Mouse (Mus musculus) kidney, adult 2 months (tissue): ENCODE results near the gene Fbxl15. TPM values are rescaled to one million over a fixed set of nuclear protein-coding genes. Genes with fewer than 3 reads are reported as not detected.

Experiments used
- DNase-seq: peaks from one replicate; pipeline ENCODE4 v3.0.0; 2021
- H3K27ac ChIP-seq: fragments of 200-500 bp; 2 replicates; pipeline ENCODE4 v1.5.1; 2012; ENCODE audit warnings: low read depth, low read length, control low read depth, inconsistent platforms; ENCODE audit not compliant: insufficient read depth
- H3K27me3 ChIP-seq: fragments of 200-500 bp; replicated peaks from 2 replicates; pipeline ENCODE4 v1.6.1; 2012; ENCODE audit warnings: mild to moderate bottlenecking, moderate library complexity, low read length, inconsistent platforms; ENCODE audit not compliant: control insufficient read depth, insufficient read depth
- H3K36me3 ChIP-seq: fragments of 200-500 bp; 2 replicates; pipeline ENCODE4 v1.6.1; 2012; ENCODE audit warnings: mild to moderate bottlenecking, moderate library complexity, low read length, inconsistent platforms; ENCODE audit not compliant: control insufficient read depth, insufficient read depth
- H3K4me1 ChIP-seq: fragments of 200-500 bp; 2 replicates; pipeline ENCODE4 v1.6.1; 2011; ENCODE audit warnings: low read length; ENCODE audit not compliant: control insufficient read depth, insufficient read depth
- H3K4me3 ChIP-seq: fragments of 200-500 bp; 2 replicates; pipeline ENCODE4 v1.5.1; 2011; ENCODE audit warnings: mild to moderate bottlenecking, low read depth, low read length, control low read depth; ENCODE audit not compliant: insufficient read depth
- CTCF ChIP-seq: fragments of 200-500 bp; conservative IDR thresholded peaks from 2 replicates; pipeline ENCODE4 v1.5.1; 2011; ENCODE audit warnings: low read depth, mild to moderate bottlenecking, control low read depth, low read length, moderate library complexity, mixed read lengths; ENCODE audit not compliant: insufficient read depth, insufficient read length
- POLR2A ChIP-seq: fragments of 200-500 bp; IDR thresholded peaks from one replicate; pipeline ENCODE4 v1.6.1; 2011; ENCODE audit warnings: low read depth, low read length, control low read depth
- WGBS: fragments of 180-500 bp; shearing (Covaris S2); methylation state at CpG from one replicate; pipeline ENCODE4 v1.1.7; 2018; 5-methylcytosine and 5-hydroxymethylcytosine counted together
- polyA plus RNA-seq: library from polyadenylated mRNA; depleted of rRNA; stranded (reverse); fragments of >200 nt; gene quantifications from 2 replicates; pipeline ENCODE4 v1.2.3, GENCODE M21; 2012

Fbxl15 gene
- polyA plus RNA-seq, 1 experiment, result 26.1 TPM

DNA sequence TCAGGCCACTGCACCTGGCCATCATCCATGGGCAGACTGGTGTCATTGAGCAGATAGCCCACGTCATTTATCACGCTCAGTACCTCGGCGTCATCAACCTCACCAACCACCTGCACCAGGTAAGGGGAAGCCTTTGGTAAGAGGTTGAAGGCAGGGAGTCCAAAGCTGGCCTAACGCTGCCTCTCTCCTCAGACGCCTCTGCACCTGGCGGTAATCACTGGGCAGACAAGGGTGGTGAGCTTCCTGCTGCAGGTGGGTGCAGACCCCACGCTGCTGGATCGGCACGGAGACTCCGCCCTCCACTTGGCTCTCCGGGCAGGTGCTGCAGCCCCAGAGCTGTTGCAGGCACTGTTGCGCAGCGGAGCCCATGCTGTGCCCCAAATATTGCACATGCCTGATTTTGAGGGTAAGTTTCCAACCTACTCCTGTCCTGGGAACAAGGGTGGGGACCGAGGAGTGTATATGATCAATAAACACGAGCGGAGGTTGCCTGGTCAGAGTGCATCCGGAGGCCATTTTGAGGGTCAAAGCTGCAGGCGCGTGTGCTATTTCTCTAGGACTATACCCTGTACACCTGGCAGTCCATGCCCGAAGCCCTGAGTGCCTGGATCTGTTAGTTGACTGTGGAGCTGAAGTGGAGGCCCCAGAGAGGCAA lies 18.2 kb upstream of the Fbxl15 start:
- H3K27me3 ChIP-seq, result no peaks in the 10 kb centered on the region
- peaks cover 5% of the 10 kb centered on the region for H3K4me1 ChIP-seq
- no peak for DNase-seq
- H3K27ac ChIP-seq, result no peak overlapping the region
- TF ChIP-seq CTCF (no peak), POLR2A (no peak)
- H3K36me3 ChIP-seq, result no peaks in the 10 kb centered on the region
- WGBS, result 87% methylated on average over 21 of the region's 21 CpGs
- no peak overlapping the region for H3K4me3 ChIP-seq

- DNase-seq, result no peak
- H3K27ac ChIP-seq, result no peak overlapping the region
- TF ChIP-seq POLR2A, result no peak
- no peak for TF ChIP-seq CTCF
- no peaks in the 10 kb centered on the region for H3K27me3 ChIP-seq
- H3K4me3 ChIP-seq, result no peak overlapping the region
- H3K4me1 ChIP-seq, result peaks cover 5% of the 10 kb centered on the region
- H3K36me3 ChIP-seq, result no peaks in the 10 kb centered on the region
- 96% methylated on average over 12 of the region's 12 CpGs for WGBS
Measured at GRCm38 (mm10) chr19:46310312-46310865, 17.6 kb upstream of the Fbxl15 start.

DNA sequence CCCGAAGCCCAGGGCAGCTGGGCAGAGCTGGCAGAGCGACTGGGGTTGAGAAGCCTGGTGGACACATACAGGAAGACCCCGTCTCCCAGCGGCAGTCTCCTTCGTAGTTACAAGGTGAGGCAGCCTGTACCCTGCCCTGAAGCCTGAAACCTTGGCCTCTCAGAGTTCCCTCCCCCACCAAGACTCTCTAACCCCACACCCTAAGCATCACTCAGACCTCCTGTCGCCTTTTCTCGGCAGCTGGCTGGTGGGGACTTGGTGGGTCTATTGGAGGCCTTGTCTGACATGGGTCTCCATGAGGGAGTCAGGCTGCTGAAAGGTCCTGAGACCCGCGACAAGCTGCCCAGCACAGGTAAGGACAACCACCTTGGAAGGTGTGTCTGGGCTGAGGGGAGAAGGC lies 16.6 kb upstream of the Fbxl15 start:
- Histone ChIP-seq H3K36me3 (no peaks in the 10 kb centered on the region), H3K27ac (no peak overlapping the region), H3K4me3 (no peak overlapping the region), H3K27me3 (no peaks in the 10 kb centered on the region), H3K4me1 (peaks cover under 1% of the 10 kb centered on the region; the same call in 1 of the 2 replicates)
- no peak for DNase-seq
- WGBS, result 92% methylated on average over 9 of the region's 9 CpGs
- TF ChIP-seq CTCF (no peak), POLR2A (no peak)

DNA sequence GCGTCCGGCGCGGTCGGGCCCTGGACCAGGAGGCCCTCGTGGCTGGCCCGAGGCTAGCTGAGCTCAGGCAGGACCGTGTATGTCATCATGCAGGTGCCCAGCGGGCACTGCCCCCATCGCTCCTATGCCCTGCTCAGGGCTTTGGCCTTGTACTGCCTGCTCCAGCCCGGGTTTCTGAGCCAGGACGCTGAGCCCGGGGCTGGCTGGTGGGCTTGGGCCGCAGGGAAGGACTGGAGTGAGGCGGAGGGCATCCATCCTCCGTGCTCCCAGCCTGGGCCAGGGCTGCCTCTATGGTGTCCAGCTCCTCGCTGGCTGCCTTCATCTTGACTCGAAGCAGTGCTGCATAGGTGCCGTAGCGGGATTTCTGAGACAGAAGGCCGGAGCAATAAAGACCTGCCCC lies 15.4 kb upstream of the Fbxl15 start:
- no peaks in the 10 kb centered on the region for H3K36me3 ChIP-seq
- no peak for TF ChIP-seq POLR2A
- TF ChIP-seq CTCF, result no peak
- DNase-seq, result no peak

DNA sequence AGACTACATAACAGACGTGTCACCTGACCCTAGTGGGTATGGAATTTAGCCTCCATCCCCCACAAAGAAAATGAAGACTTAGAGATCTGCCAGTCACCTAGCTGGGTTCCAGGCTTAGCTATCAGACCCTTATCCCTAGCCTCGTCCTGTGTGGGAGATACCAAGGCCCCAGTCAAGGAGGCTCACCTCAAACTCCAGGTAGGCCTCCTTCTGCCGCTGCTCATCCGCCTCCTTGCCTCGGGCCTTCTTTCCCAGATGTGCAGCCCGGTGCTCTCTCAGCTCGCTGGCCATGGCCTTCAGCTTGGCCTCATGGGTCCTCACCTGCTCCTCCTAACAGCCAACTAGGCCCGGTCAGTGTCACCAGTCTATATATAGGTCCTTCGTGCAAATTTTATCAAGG lies 14.9 kb upstream of the Fbxl15 start:
- no peak for TF ChIP-seq POLR2A
- no peak for TF ChIP-seq CTCF
- no peak for DNase-seq
- Histone ChIP-seq H3K27ac (no peak overlapping the region), H3K4me3 (no peak overlapping the region), H3K4me1 (no peaks in the 10 kb centered on the region), H3K36me3 (no peaks in the 10 kb centered on the region), H3K27me3 (no peaks in the 10 kb centered on the region)
- WGBS, result 89% methylated on average over 9 of the region's 9 CpGs

More for the DNA sequence above, 15.4 kb upstream of the Fbxl15 start:
- 94% methylated on average over 21 of the region's 21 CpGs for WGBS
- Histone ChIP-seq H3K27ac (no peak overlapping the region), H3K4me1 (no peaks in the 10 kb centered on the region), H3K4me3 (no peak overlapping the region), H3K27me3 (no peaks in the 10 kb centered on the region)

DNA sequence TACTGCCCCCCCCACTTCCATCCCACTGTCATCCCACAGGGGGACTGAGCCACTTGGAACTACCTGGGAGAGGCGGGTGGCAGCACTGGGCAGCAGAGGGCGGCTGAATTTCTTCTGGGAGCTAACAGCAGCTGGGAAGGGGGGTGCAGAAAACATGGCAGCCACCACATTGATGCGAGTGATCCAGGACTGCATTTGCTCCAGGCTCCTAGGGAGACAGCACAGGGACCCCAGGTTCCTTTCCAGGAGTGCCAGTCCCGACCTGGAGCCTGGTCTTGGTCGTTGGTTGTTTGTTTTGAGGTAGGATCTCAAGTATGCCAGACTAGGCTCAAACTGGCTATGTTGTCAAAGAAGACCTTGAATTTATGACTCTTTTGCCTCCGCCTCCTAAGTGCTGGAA lies 14.4 kb upstream of the Fbxl15 start:
- no peak for DNase-seq

GRCm38 (mm10) chr19:46314151-46314601 lies 13.8 kb upstream of the Fbxl15 start:
- TF ChIP-seq POLR2A, result no peak
- TF ChIP-seq CTCF, result no peak
- H3K4me1 ChIP-seq, result no peaks in the 10 kb centered on the region
- WGBS, result 22% methylated on average over 18 of the region's 18 CpGs
- H3K27me3 ChIP-seq, result no peaks in the 10 kb centered on the region
- DNase-seq, result peak; percentile 29
- no peak overlapping the region for H3K27ac ChIP-seq
- H3K4me3 ChIP-seq, result no peak overlapping the region
- no peaks in the 10 kb centered on the region for H3K36me3 ChIP-seq

More for the DNA sequence above, 14.4 kb upstream of the Fbxl15 start:
- no peak overlapping the region for H3K27ac ChIP-seq
- no peak overlapping the region for H3K4me3 ChIP-seq
- WGBS, result 86% methylated on average over 6 of the region's 6 CpGs
- no peaks in the 10 kb centered on the region for H3K36me3 ChIP-seq
- H3K4me1 ChIP-seq, result no peaks in the 10 kb centered on the region
- no peaks in the 10 kb centered on the region for H3K27me3 ChIP-seq
- TF ChIP-seq POLR2A (no peak), CTCF (no peak)
